Comparison of ENCODE assay signal across 9 mouse cellular contexts in genomic region chr1:183147438-183147841, GRCm38 (mm10).
DNase-seq lines count a peak whose midpoint lies in the region; ATAC-seq and TF ChIP-seq lines count a peak whose summit lies in the region.
"Had no signal": no experiment of that assay in that cellular context is flagged by ENCODE, and none has a peak within 500 bp of the region (broad histone marks: within the 10 kb centered on the region; RNA-seq: fewer than 3 reads in every experiment).

No protein-coding gene starts in this region.

- peak; percentile 94 for ATAC-seq in embryonic facial prominence, embryonic 11.5 days (replicated peaks; ENCODE audit: insufficient number of reproducible peaks, low FRiP score, low TSS enrichment, low read depth)
- peak; percentile 93 for ATAC-seq in intestine, embryonic 15.5 days
- ATAC-seq in liver, embryonic 14.5 days (ENCODE audit: insufficient read depth) = peak; percentile 72; the same call in 1 of the 2 replicates
- ATAC-seq in cerebellum, adult (ENCODE audit: insufficient number of reproducible peaks, low FRiP score, low TSS enrichment) = no peak

- no peak overlapping the region for H3K9ac ChIP-seq in embryonic facial prominence, embryonic 11.5 days (replicated peaks; ENCODE audit: low read length)
- H3K9ac ChIP-seq in intestine, embryonic 15.5 days = no peak overlapping the region
- no peak overlapping the region for H3K9ac ChIP-seq in liver, embryonic 14.5 days (replicated peaks)

- no peak for TF ChIP-seq CTCF in liver, embryonic 14.5 days (IDR thresholded peaks at IDR 0.05; ENCODE audit: low read depth)

- no peak overlapping the region for H3K4me2 ChIP-seq in embryonic facial prominence, embryonic 11.5 days (ENCODE audit: low read depth, low read length)
- peak overlapping the region; percentile 32 for H3K4me2 ChIP-seq in intestine, embryonic 15.5 days (replicated peaks)
- H3K4me2 ChIP-seq in liver, embryonic 14.5 days (ENCODE audit: low read depth) = peak overlapping the region; percentile 46

- H3K27me3 ChIP-seq in embryonic facial prominence, embryonic 11.5 days (ENCODE audit: control insufficient read depth, insufficient read depth, low read length) = no peaks in the 10 kb centered on the region
- no peaks in the 10 kb centered on the region for H3K27me3 ChIP-seq in intestine, embryonic 15.5 days (replicated peaks)
- no peaks in the 10 kb centered on the region for H3K27me3 ChIP-seq in liver, embryonic 14.5 days (ENCODE audit: control insufficient read depth, insufficient read depth, low read length)
- H3K27me3 ChIP-seq: CH12.LX had no signal

- H3K9me3 ChIP-seq in embryonic facial prominence, embryonic 11.5 days (replicated peaks; ENCODE audit: control insufficient read depth, low read length) = no peaks in the 10 kb centered on the region
- H3K9me3 ChIP-seq in intestine, embryonic 15.5 days = no peaks in the 10 kb centered on the region
- H3K9me3 ChIP-seq in liver, embryonic 14.5 days (ENCODE audit: control insufficient read depth, low read length) = no peaks in the 10 kb centered on the region

- peak; percentile 21 for DNase-seq in layer of hippocampus, adult 11-12 months (ENCODE audit: low spot score)
- no peak for DNase-seq in layer of hippocampus, adult 8-10 months (ENCODE audit: low spot score in 2 of 2)
- peak; percentile 92 for DNase-seq in embryonic facial prominence, embryonic 11.5 days (ENCODE audit: low spot score)
- peak; percentile 63 for DNase-seq in heart, adult 8-10 months (ENCODE audit: low spot score)
- DNase-seq in liver, embryonic 14.5 days (ENCODE audit: low read depth in 3 of 3, low spot score in 3 of 3) = peak in 2 of 3 experiments; percentile 7 to 16
- peak; percentile 54 for DNase-seq in neural tube, embryonic 10.5 days (ENCODE audit: extremely low spot score, low spot score)

- H3K4me3 ChIP-seq in embryonic facial prominence, embryonic 11.5 days (ENCODE audit: low read depth, low read length) = no peak overlapping the region
- no peak overlapping the region for H3K4me3 ChIP-seq in intestine, embryonic 15.5 days (replicated peaks)
- no peak overlapping the region for H3K4me3 ChIP-seq in liver, embryonic 14.5 days (ENCODE audit: insufficient read depth in 1 of 2, low read depth in 2 of 2, low read length in 2 of 2)

- H3K4me1 ChIP-seq in embryonic facial prominence, embryonic 11.5 days (ENCODE audit: control insufficient read depth, insufficient read depth, low read length) = no peaks in the 10 kb centered on the region; the same call in none of the 2 replicates
- H3K4me1 ChIP-seq in intestine, embryonic 15.5 days (replicated peaks) = peaks cover 26% of the 10 kb centered on the region
- H3K4me1 ChIP-seq in liver, embryonic 14.5 days (replicated peaks; ENCODE audit: control insufficient read depth in 2 of 2, insufficient read depth in 2 of 2, low read length in 1 of 2) = peaks cover 2 to 17% of the 10 kb centered on the region in 2 experiments; a peak in 2 of 4 replicates

- WGBS in embryonic facial prominence, embryonic 11.5 days = 3% methylated on average over 5 of the region's 5 CpGs
- WGBS in intestine, embryonic 15.5 days = 6% methylated on average over 5 of the region's 5 CpGs
- WGBS in liver, embryonic 14.5 days (ENCODE audit: insufficient replicate concordance) = 12% methylated on average over 5 of the region's 5 CpGs

- no peak for TF ChIP-seq EP300 in liver, embryonic 14.5 days (IDR thresholded peaks at IDR 0.05; ENCODE audit: low read depth)

- no peak overlapping the region for H3K27ac ChIP-seq in embryonic facial prominence, embryonic 11.5 days (replicated peaks; ENCODE audit: low read depth, low read length)
- H3K27ac ChIP-seq in intestine, embryonic 15.5 days = no peak overlapping the region
- H3K27ac ChIP-seq in liver, embryonic 14.5 days = no peak overlapping the region

- H3K36me3 ChIP-seq in embryonic facial prominence, embryonic 11.5 days (replicated peaks; ENCODE audit: control insufficient read depth, insufficient read depth, low read depth, low read length) = no peaks in the 10 kb centered on the region
- H3K36me3 ChIP-seq in intestine, embryonic 15.5 days = no peaks in the 10 kb centered on the region
- no peaks in the 10 kb centered on the region for H3K36me3 ChIP-seq in liver, embryonic 14.5 days (replicated peaks; ENCODE audit: control insufficient read depth, insufficient read depth, low read depth)

Comparison
In these comparisons a context has a peak if more than half of its experiments do, and no peak if none do; other contexts are left out.
1. DNase-seq: peak in layer of hippocampus, adult 11-12 months (single experiment), embryonic facial prominence, embryonic 11.5 days (single experiment), heart, adult 8-10 months (single experiment), liver, embryonic 14.5 days (2 of 3) and neural tube, embryonic 10.5 days (single experiment); none in layer of hippocampus, adult 8-10 months (0 of 2).